Mouse (Mus musculus): Measurements from ENCODE around the gene Ccdc36.

DNA sequence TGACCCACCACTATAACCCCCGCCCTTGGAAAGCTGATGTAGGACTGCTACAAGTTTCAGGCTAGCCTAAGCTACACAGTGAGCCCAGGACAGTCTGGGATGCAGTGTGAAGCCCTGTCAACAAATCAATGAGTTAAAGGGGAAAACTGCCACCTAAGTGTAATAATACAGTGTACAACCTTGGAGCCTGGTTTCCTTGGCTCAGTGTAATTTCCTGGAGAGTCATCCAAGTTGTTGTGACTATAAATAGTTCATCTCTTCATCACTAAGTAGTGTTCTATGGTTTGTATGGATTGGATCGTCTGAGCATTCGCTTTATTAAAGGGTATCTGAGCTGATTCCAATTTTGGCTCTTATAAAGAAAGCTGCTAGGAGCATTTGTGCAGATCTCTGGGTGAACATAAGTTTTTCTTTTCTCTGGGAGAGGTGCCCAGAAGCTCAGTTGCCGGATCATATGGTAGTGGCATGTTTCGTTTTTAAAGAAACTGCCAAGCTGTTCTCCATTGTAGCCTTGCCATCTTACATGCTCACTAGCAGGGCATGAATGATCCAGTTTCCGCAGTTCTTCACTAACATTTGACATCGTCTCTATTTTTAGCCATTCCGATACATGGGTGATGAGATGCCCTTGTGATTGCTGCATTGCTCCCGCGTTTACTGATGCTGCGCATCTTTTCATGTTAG lies 13.1 kb upstream of the Ccdc36 start:
- no peak for TF ChIP-seq CTCF (IDR thresholded peaks at IDR 0.05; ENCODE audit: insufficient read depth, low read length)
- no peak for TF ChIP-seq POLR2A (IDR thresholded peaks at IDR 0.05; ENCODE audit: borderline replicate concordance, extremely low read depth, low read depth, low read length)

Measured in lung, adult 2 months (tissue).